Mouse (Mus musculus): ENCODE data around the gene Kdm4c. TPM values are rescaled to one million over a fixed set of nuclear protein-coding genes. Genes with fewer than 3 reads are reported as not detected.
"Not testable (repeated sequence)": the region's sequence is repeated elsewhere in the genome, so short reads cannot be mapped to it uniquely, and the experiment has no call there.

Gene Kdm4c
- total and polyA plus RNA-seq, 2 experiments from 2014 or later: 8.2 to 14.8 TPM

DNA sequence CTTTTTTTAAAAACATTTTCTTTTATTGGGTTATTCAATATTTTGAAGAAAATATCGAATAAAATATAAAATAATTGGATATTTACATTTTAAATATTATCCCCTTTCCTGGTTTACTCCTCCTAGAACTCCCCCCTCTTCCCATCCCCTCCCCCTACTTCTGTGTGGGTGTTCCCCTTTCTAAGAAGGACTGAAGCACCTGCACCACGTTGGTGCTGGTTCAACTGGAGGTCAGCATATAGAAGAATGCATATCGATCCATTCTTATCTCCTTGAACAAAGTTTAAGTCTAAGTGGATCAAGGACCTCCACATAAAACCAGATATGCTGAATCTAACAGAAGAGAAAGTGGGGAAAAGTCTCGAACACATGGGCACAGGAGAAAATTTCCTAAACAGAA is 144.3 kb downstream of the Kdm4c start:
- H3K4me1 ChIP-seq (ENCODE audit: insufficient read depth, low read length): no peaks in the 10 kb centered on the region
- TF ChIP-seq CTCF (IDR thresholded peaks at IDR 0.05; ENCODE audit: low read depth): no peak
- DNase-seq (ENCODE audit: low spot score): no peak
- H3K9ac ChIP-seq (replicated peaks; ENCODE audit: low read length): no peak overlapping the region
- H3K4me3 ChIP-seq (ENCODE audit: low read length): no peak overlapping the region
- no peaks in the 10 kb centered on the region for H3K9me3 ChIP-seq (ENCODE audit: low read length)
- H3K27ac ChIP-seq: no peak overlapping the region
- 84% methylated on average over 4 of the region's 4 CpGs for WGBS
- no peak overlapping the region for H3K4me2 ChIP-seq (ENCODE audit: low read depth, low read length)
- no peak for ATAC-seq
- H3K36me3 ChIP-seq (ENCODE audit: insufficient read depth, low read length): peaks cover 5% of the 10 kb centered on the region; the same call in 1 of the 2 replicates
- no peaks in the 10 kb centered on the region for H3K27me3 ChIP-seq (ENCODE audit: insufficient read depth, low read length)

DNA sequence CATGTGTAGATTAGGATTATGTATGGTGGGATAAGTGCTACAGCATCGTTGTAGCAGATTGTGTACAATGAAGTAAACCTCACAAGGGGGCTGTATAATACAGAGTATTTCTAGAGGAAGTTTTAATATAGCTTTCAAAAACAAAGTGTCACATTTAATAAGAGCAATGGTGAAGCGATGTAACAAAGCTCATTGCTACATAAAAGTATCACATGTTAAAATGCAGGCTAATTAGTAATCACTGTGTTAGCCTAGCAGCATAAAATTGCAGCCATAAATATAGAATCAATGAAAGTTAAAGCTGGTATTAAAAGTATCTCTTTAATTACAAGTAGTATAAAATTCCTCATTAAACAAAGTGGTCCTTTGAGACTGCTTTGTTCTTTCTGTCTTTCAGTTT is 150.9 kb downstream of the Kdm4c start:
- Histone ChIP-seq H3K27ac (no peak overlapping the region), H3K4me1 (ENCODE audit: insufficient read depth, low read length) (no peaks in the 10 kb centered on the region), H3K9me3 (ENCODE audit: low read length) (no peaks in the 10 kb centered on the region), H3K4me2 (ENCODE audit: low read depth, low read length) (no peak overlapping the region), H3K27me3 (ENCODE audit: insufficient read depth, low read length) (no peaks in the 10 kb centered on the region), H3K36me3 (ENCODE audit: insufficient read depth, low read length) (peaks cover 10% of the 10 kb centered on the region; the same call in 1 of the 2 replicates), H3K4me3 (ENCODE audit: low read length) (no peak overlapping the region), H3K9ac (replicated peaks; ENCODE audit: low read length) (no peak overlapping the region)
- no peak for TF ChIP-seq CTCF (IDR thresholded peaks at IDR 0.05; ENCODE audit: low read depth)
- WGBS: 88% methylated on average over 2 of the region's 2 CpGs
- DNase-seq (ENCODE audit: low spot score) (no peak), ATAC-seq (no peak)

DNA sequence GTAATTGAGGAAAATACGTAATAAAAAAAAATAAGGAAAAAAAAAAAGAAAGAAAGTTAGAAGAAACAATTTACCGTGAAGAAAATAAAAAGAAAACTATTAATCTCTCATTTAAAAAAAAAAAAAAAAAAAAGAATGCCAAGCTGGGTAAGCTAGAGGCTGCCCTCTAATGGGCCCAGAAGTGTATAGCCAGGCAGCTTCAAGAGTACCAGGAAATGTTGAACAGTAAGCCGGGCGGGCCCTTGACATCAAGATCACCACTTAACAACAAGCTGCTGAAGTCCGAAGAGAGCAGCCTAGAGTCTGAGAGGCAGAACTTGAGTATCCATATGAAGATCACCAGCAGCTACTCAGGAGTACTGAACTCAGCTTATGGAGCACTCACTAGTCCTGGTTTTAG is 154.3 kb downstream of the Kdm4c start:
- Histone ChIP-seq H3K27me3 (ENCODE audit: insufficient read depth, low read length) (no peaks in the 10 kb centered on the region), H3K9ac (replicated peaks; ENCODE audit: low read length) (no peak overlapping the region), H3K27ac (no peak overlapping the region), H3K4me3 (ENCODE audit: low read length) (no peak overlapping the region), H3K4me1 (ENCODE audit: insufficient read depth, low read length) (no peaks in the 10 kb centered on the region), H3K36me3 (ENCODE audit: insufficient read depth, low read length) (peaks cover 6% of the 10 kb centered on the region; the same call in 1 of the 2 replicates), H3K9me3 (ENCODE audit: low read length) (no peaks in the 10 kb centered on the region), H3K4me2 (ENCODE audit: low read depth, low read length) (no peak overlapping the region)
- WGBS: 94% methylated on average over 5 of the region's 5 CpGs
- DNase-seq (ENCODE audit: low spot score): no peak
- no peak for TF ChIP-seq CTCF (IDR thresholded peaks at IDR 0.05; ENCODE audit: low read depth)
- no peak for ATAC-seq

DNA sequence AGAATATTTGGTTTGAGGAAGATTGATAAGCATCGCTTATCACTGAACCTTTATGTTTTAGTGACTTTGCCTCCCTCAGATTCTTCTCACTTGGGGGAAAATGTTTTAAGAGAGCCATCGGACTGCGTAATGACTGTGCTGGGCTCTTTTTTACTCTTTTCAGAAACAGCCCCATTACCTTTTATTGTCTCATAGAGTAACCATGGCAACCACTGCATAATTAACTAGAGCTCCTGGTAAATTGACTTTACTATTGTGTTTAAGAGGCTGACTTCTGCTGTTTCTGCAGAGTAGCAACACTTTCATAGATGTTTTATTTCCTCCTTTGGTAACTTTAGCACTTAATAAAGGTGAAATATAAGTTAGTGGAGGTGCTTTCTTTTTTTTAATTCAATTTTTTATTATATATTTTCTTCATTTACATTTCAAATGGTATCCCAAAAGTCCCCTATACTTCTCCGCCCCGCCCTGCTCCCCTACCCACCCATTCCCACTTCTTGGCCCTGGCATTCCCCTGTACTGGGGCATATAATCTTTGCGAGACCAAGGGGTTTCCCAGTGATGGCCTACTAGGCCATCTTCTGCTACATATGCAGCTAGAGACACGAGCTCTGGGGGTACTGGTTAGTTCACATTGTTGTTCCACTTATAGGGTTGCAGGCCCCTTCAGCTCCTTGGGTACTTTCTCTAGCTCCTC is 159.5 kb downstream of the Kdm4c start:
- not testable (repeated sequence) for ATAC-seq; H3K4me2 ChIP-seq (ENCODE audit: low read depth, low read length)
- DNase-seq (ENCODE audit: low spot score): peak; percentile 51

DNA sequence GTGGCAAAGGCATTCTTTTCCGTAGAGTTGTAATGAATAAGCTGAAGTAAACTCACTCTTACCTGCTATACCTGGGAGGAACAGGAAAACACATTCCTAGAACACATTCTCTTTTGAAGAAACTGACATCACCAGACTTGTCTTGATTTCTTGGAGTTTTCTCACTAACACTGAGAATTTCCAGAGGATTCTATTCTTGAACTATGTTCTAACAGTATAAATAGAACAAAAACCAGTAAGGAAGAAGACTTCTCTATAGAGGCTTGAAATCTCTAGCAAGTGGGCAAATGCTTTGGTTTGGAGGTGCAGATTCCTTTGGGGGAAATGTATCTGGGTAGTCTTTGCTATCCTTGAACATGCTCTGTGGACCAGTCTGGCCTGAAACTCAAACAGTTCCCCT is 166.4 kb downstream of the Kdm4c start:
- Histone ChIP-seq H3K9ac (replicated peaks; ENCODE audit: low read length) (no peak overlapping the region), H3K27ac (no peak overlapping the region), H3K27me3 (ENCODE audit: insufficient read depth, low read length) (no peaks in the 10 kb centered on the region), H3K4me1 (ENCODE audit: insufficient read depth, low read length) (no peaks in the 10 kb centered on the region), H3K36me3 (ENCODE audit: insufficient read depth, low read length) (peaks cover 7% of the 10 kb centered on the region; the same call in 1 of the 2 replicates), H3K9me3 (ENCODE audit: low read length) (no peaks in the 10 kb centered on the region), H3K4me3 (ENCODE audit: low read length) (no peak overlapping the region), H3K4me2 (ENCODE audit: low read depth, low read length) (no peak overlapping the region)
- no peak for ATAC-seq
- TF ChIP-seq CTCF (IDR thresholded peaks at IDR 0.05; ENCODE audit: low read depth): no peak
- no peak for DNase-seq (ENCODE audit: low spot score)
- WGBS: 86% methylated on average over 1 of the region's 1 CpGs

More for the DNA sequence above, 159.5 kb downstream of the Kdm4c start:
- H3K27ac ChIP-seq; H3K4me1 ChIP-seq (ENCODE audit: insufficient read depth, low read length); H3K36me3 ChIP-seq (ENCODE audit: insufficient read depth, low read length); H3K4me3 ChIP-seq (ENCODE audit: low read length); H3K27me3 ChIP-seq (ENCODE audit: insufficient read depth, low read length); H3K9ac ChIP-seq (replicated peaks; ENCODE audit: low read length); H3K9me3 ChIP-seq (ENCODE audit: low read length): not testable (repeated sequence)
- 53% methylated on average over 7 of the region's 7 CpGs for WGBS

DNA sequence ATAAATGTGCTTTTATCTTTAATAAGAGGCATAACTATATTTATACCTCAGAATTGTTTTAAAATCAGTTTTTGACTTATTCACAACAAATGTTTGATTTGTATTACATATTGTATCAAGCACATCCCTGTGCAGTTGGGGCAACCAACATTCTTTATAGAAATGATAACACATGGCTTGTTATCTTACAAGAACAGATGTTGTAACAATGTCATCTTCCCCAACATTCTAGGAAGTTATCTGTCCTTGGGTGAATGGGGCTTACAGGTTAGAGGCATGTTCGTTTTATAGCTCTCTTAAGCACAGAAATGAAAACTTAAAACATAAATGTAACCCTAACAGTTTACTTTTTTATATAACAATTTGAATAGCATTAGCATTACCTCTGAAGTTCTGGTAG is 177.5 kb downstream of the Kdm4c start:
- no peak overlapping the region for H3K4me2 ChIP-seq (ENCODE audit: low read depth, low read length)
- H3K27ac ChIP-seq: no peak overlapping the region
- DNase-seq (ENCODE audit: low spot score) (no peak), ATAC-seq (no peak)
- TF ChIP-seq CTCF (IDR thresholded peaks at IDR 0.05; ENCODE audit: low read depth): no peak
- H3K27me3 ChIP-seq (ENCODE audit: insufficient read depth, low read length): no peaks in the 10 kb centered on the region
- no peaks in the 10 kb centered on the region for H3K4me1 ChIP-seq (ENCODE audit: insufficient read depth, low read length)
- no peak overlapping the region for H3K9ac ChIP-seq (replicated peaks; ENCODE audit: low read length)
- no peaks in the 10 kb centered on the region for H3K9me3 ChIP-seq (ENCODE audit: low read length)
- 67% methylated on average over 1 of the region's 1 CpGs for WGBS
- no peak overlapping the region for H3K4me3 ChIP-seq (ENCODE audit: low read length)
- no peaks in the 10 kb centered on the region for H3K36me3 ChIP-seq (ENCODE audit: insufficient read depth, low read length)

Other genes with a start within 250 kb of the Kdm4c start
- gene Frmd3, start 229.1 kb upstream of the Kdm4c start, total RNA-seq (2014; rRNA removed): 14.4 and 17.9 TPM in 2 replicates
- gene Frmd3, start 229.1 kb upstream of the Kdm4c start, polyA plus RNA-seq (2015; fragmentation: Nextera tagmentation; extraction: Ambion mirVana): 19.7 and 20.0 TPM in 2 replicates

Measured in hindbrain, postnatal 0 days (tissue).